Mouse (Mus musculus): ENCODE data around the gene Sidt2.

Gene Sidt2

GRCm38 (mm10) chr9:45946872-45947183, 8.2 kb downstream of the Sidt2 start:
- no peak for DNase-seq (ENCODE audit: low spot score in 2 of 2)

- DNase-seq (ENCODE audit: low spot score in 2 of 2) = no peak
Observed at GRCm38 (mm10) chr9:45946182-45946871, 8.7 kb downstream of the Sidt2 start.

GRCm38 (mm10) chr9:45945721-45946120, 9.3 kb downstream of the Sidt2 start:
- no peak for DNase-seq (ENCODE audit: low spot score in 2 of 2)

GRCm38 (mm10) chr9:45944506-45945400, 10.3 kb downstream of the Sidt2 start:
- no peak for DNase-seq (ENCODE audit: low spot score in 2 of 2)

GRCm38 (mm10) chr9:45943628-45944505, 11.2 kb downstream of the Sidt2 start:
- DNase-seq (ENCODE audit: low spot score in 2 of 2) = no peak

GRCm38 (mm10) chr9:45942916-45943315, 12.1 kb downstream of the Sidt2 start:
- no peak for DNase-seq (ENCODE audit: low spot score in 2 of 2)

GRCm38 (mm10) chr9:45942464-45942863, 12.6 kb downstream of the Sidt2 start:
- no peak for DNase-seq (ENCODE audit: low spot score in 2 of 2)

- no peak for DNase-seq (ENCODE audit: low spot score in 2 of 2)
Observed at GRCm38 (mm10) chr9:45941329-45941888, 13.6 kb downstream of the Sidt2 start.

GRCm38 (mm10) chr9:45939794-45940193, 15.3 kb downstream of the Sidt2 start:
- DNase-seq (ENCODE audit: low spot score in 2 of 2) = no peak

GRCm38 (mm10) chr9:45938952-45939637, 16.0 kb downstream of the Sidt2 start:
- no peak for DNase-seq (ENCODE audit: low spot score in 2 of 2)

- DNase-seq (ENCODE audit: low spot score in 2 of 2) = no peak
Observed at GRCm38 (mm10) chr9:45938088-45938487, 17.0 kb downstream of the Sidt2 start.

- peak in 1 of 2 experiments; percentile 68 for DNase-seq (ENCODE audit: low spot score in 2 of 2)
Observed at GRCm38 (mm10) chr9:45936883-45937282, 18.2 kb downstream of the Sidt2 start.

GRCm38 (mm10) chr9:45935628-45936210, 19.3 kb downstream of the Sidt2 start, which contains the start of gene Tagln:
TSS of gene Tagln (minus strand) at chr9:45936058.
- DNase-seq (ENCODE audit: low spot score in 2 of 2) = no peak

GRCm38 (mm10) chr9:45932571-45933415, 22.3 kb downstream of the Sidt2 start:
- DNase-seq (ENCODE audit: low spot score in 2 of 2) = peak; percentile 47 to 57

GRCm38 (mm10) chr9:45931958-45932357, 23.1 kb downstream of the Sidt2 start:
- DNase-seq (ENCODE audit: low spot score in 2 of 2) = no peak

- DNase-seq (ENCODE audit: low spot score in 2 of 2) = no peak
Observed at GRCm38 (mm10) chr9:45929285-45929684, 25.8 kb downstream of the Sidt2 start.

GRCm38 (mm10) chr9:45919895-45920294, 35.2 kb downstream of the Sidt2 start:
- DNase-seq (ENCODE audit: low spot score in 2 of 2) = no peak

- peak in 1 of 2 experiments; percentile 71 for DNase-seq (ENCODE audit: low spot score in 2 of 2)
Observed at GRCm38 (mm10) chr9:45917041-45917934, 37.8 kb downstream of the Sidt2 start.

- DNase-seq (ENCODE audit: low spot score in 2 of 2) = no peak
Observed at GRCm38 (mm10) chr9:45915659-45916058, 39.4 kb downstream of the Sidt2 start.
